Mouse (Mus musculus): ENCODE data around the gene Nos1.

GRCm38 (mm10) chr5:117909524-117909923 is 128.7 kb downstream of the Nos1 start:
- TF ChIP-seq EP300 (IDR thresholded peaks at IDR 0.05; ENCODE audit: low read depth) = no peak
- no peak for TF ChIP-seq CTCF (IDR thresholded peaks at IDR 0.05; ENCODE audit: low read depth)
